Mouse (Mus musculus): ENCODE measurements around the gene Uimc1.

Gene Uimc1

GRCm38 (mm10) chr13:55024215-55024614 is 75.9 kb downstream of the Uimc1 start:
- no peak for DNase-seq

- peak; percentile 45 for DNase-seq
Observed at GRCm38 (mm10) chr13:55022715-55023114, 77.4 kb downstream of the Uimc1 start.

- no peak for DNase-seq
Observed at GRCm38 (mm10) chr13:55022256-55022655, 77.8 kb downstream of the Uimc1 start.

- DNase-seq, result peak; percentile 59
Observed at GRCm38 (mm10) chr13:55021194-55021779, 78.8 kb downstream of the Uimc1 start, which contains the start of gene Hk3. Hk3 (minus strand) TSS chr13:55021385.

- peak; percentile 24 for DNase-seq
Observed at GRCm38 (mm10) chr13:55020051-55020450, 80.0 kb downstream of the Uimc1 start.

- DNase-seq, result no peak
Observed at GRCm38 (mm10) chr13:55019181-55019580, 80.9 kb downstream of the Uimc1 start.

- no peak for DNase-seq
Observed at GRCm38 (mm10) chr13:55018700-55019099, 81.4 kb downstream of the Uimc1 start.

- peak; percentile 30 for DNase-seq
Observed at GRCm38 (mm10) chr13:55017898-55018599, 82.1 kb downstream of the Uimc1 start.

GRCm38 (mm10) chr13:55017154-55017897 is 82.8 kb downstream of the Uimc1 start:
- no peak for DNase-seq

GRCm38 (mm10) chr13:55014451-55014850 is 85.6 kb downstream of the Uimc1 start:
- no peak for DNase-seq

- DNase-seq, result no peak
Observed at GRCm38 (mm10) chr13:55013702-55014344, 86.3 kb downstream of the Uimc1 start.

- DNase-seq, result no peak
Observed at GRCm38 (mm10) chr13:55011981-55012478, 88.1 kb downstream of the Uimc1 start.

- DNase-seq, result no peak
Observed at GRCm38 (mm10) chr13:55011103-55011502, 89.0 kb downstream of the Uimc1 start.

GRCm38 (mm10) chr13:55008589-55008988 is 91.5 kb downstream of the Uimc1 start:
- DNase-seq, result no peak

GRCm38 (mm10) chr13:55006415-55006742 is 93.7 kb downstream of the Uimc1 start:
- no peak for DNase-seq

- no peak for DNase-seq
Observed at GRCm38 (mm10) chr13:55005691-55006414, 94.2 kb downstream of the Uimc1 start.

- peak; percentile 63 for DNase-seq
Observed at GRCm38 (mm10) chr13:55004646-55005045, 95.5 kb downstream of the Uimc1 start.

GRCm38 (mm10) chr13:55002090-55002489 is 98.0 kb downstream of the Uimc1 start:
- DNase-seq, result no peak

- DNase-seq, result no peak
Observed at GRCm38 (mm10) chr13:55000433-55000832, 99.7 kb downstream of the Uimc1 start.

GRCm38 (mm10) chr13:54997568-54997967 is 102.5 kb downstream of the Uimc1 start:
- no peak for DNase-seq

GRCm38 (mm10) chr13:54995161-54995560 is 104.9 kb downstream of the Uimc1 start:
- no peak for DNase-seq

GRCm38 (mm10) chr13:54994576-54994975 is 105.5 kb downstream of the Uimc1 start:
- no peak for DNase-seq

- no peak for DNase-seq
Observed at GRCm38 (mm10) chr13:54992215-54992614, 107.9 kb downstream of the Uimc1 start.

All from lung, postnatal 36 days (tissue).